Mouse (Mus musculus) forebrain, embryonic 10.5 days (tissue): Measurements from ENCODE around the gene Pcdh8. TPM values are rescaled to one million over a fixed set of nuclear protein-coding genes. Genes with fewer than 3 reads are reported as not detected.
A peak's percentile ranks its signal among the peaks of the same experiment; 100 is the strongest.

ENCODE experiments used
- DNase-seq: peaks from one replicate; pipeline ENCODE4 v3.0.0-alpha.2; 2017; ENCODE audit warnings: low spot score; ENCODE audit errors: extremely low spot score
- H3K27ac ChIP-seq: fragments of 300-500 bp; sonication (generic); 2 replicates; pipeline ENCODE4 v1.5.1; 2016; ENCODE audit warnings: mild to moderate bottlenecking
- H3K27me3 ChIP-seq: fragments of 300-500 bp; sonication (generic); 2 replicates; pipeline ENCODE4 v1.6.1; 2016; ENCODE audit warnings: mild to moderate bottlenecking; ENCODE audit not compliant: poor library complexity, severe bottlenecking
- H3K36me3 ChIP-seq: fragments of 300-500 bp; sonication (generic); replicated peaks from 2 replicates; pipeline ENCODE4 v1.6.1; 2016; ENCODE audit warnings: mild to moderate bottlenecking, moderate library complexity
- H3K4me1 ChIP-seq: fragments of 300-500 bp; sonication (generic); 2 replicates; pipeline ENCODE4 v1.6.1; 2016
- H3K4me3 ChIP-seq: fragments of 300-500 bp; sonication (generic); 2 replicates; pipeline ENCODE4 v1.5.1; 2016; ENCODE audit warnings: mild to moderate bottlenecking, moderate library complexity
- H3K9me3 ChIP-seq: fragments of 300-500 bp; sonication (generic); 2 replicates; pipeline ENCODE4 v1.6.1; 2016; ENCODE audit warnings: mild to moderate bottlenecking, moderate library complexity
- WGBS: fragments of 180-500 bp; shearing (Covaris S2); methylation state at CpG from one replicate; pipeline ENCODE4 v1.1.7; 2016; 5-methylcytosine and 5-hydroxymethylcytosine counted together
- polyA plus RNA-seq: library from polyadenylated mRNA; unstranded; fragments of >200 nt; fragmentation: Nextera tagmentation; extraction: Ambion mirVana; gene quantifications from 2 replicates; pipeline ENCODE4 v1.2.1, GENCODE M21; 2016

The Pcdh8 gene
- polyA plus RNA-seq, result 3.7 and 4.1 TPM in 2 replicates

- Histone ChIP-seq H3K9me3 (peaks cover 5% of the 10 kb centered on the region; the same call in 1 of the 2 replicates), H3K27ac (peak within 1 kb of the TSS; percentile 75), H3K4me3 (peak within 1 kb of the TSS; percentile 54), H3K27me3 (peaks cover 100% of the 10 kb centered on the region), H3K4me1 (peaks cover 77% of the 10 kb centered on the region), H3K36me3 (no peaks in the 10 kb centered on the region)
- WGBS, result under 1% methylated on average over 30 of the region's 30 CpGs
- peak; percentile 91 for DNase-seq
Observed at GRCm38 (mm10) chr14:79771094-79771535, at the start of gene Pcdh8. Gene Pcdh8, minus strand, starts transcription at chr14:79771312.

GRCm38 (mm10) chr14:79814709-79815108, 43.6 kb upstream of the Pcdh8 start:
- Histone ChIP-seq H3K4me1 (peaks cover 4% of the 10 kb centered on the region; the same call in 1 of the 2 replicates), H3K9me3 (no peaks in the 10 kb centered on the region), H3K27ac (no peak overlapping the region), H3K27me3 (0 out of 2 replicates have a peak, but pooled peaks cover 5% of the 10 kb centered on the region), H3K36me3 (no peaks in the 10 kb centered on the region), H3K4me3 (no peak overlapping the region)
- 71% methylated on average over 8 of the region's 8 CpGs for WGBS
- DNase-seq, result no peak

GRCm38 (mm10) chr14:79814084-79814483, 43.0 kb upstream of the Pcdh8 start:
- 0 out of 2 replicates have a peak, but pooled peaks cover 5% of the 10 kb centered on the region for H3K27me3 ChIP-seq
- H3K4me3 ChIP-seq, result no peak overlapping the region
- peaks cover 8% of the 10 kb centered on the region; the same call in 1 of the 2 replicates for H3K4me1 ChIP-seq
- no peak overlapping the region for H3K27ac ChIP-seq
- DNase-seq, result no peak
- H3K36me3 ChIP-seq, result no peaks in the 10 kb centered on the region
- WGBS, result 68% methylated on average over 1 of the region's 1 CpGs
- H3K9me3 ChIP-seq, result no peaks in the 10 kb centered on the region

- no peak for DNase-seq
- no peak overlapping the region for H3K27ac ChIP-seq
- H3K36me3 ChIP-seq, result no peaks in the 10 kb centered on the region
- H3K27me3 ChIP-seq, result no peaks in the 10 kb centered on the region
- H3K4me3 ChIP-seq, result no peak overlapping the region
- peaks cover 4% of the 10 kb centered on the region; the same call in 1 of the 2 replicates for H3K9me3 ChIP-seq
- WGBS, result 92% methylated on average over 8 of the region's 8 CpGs
- peaks cover 10% of the 10 kb centered on the region; the same call in 1 of the 2 replicates for H3K4me1 ChIP-seq
Observed at GRCm38 (mm10) chr14:79793179-79793578, 22.1 kb upstream of the Pcdh8 start.

- H3K27ac ChIP-seq, result no peak overlapping the region
- no peaks in the 10 kb centered on the region for H3K36me3 ChIP-seq
- no peaks in the 10 kb centered on the region for H3K9me3 ChIP-seq
- H3K27me3 ChIP-seq, result no peaks in the 10 kb centered on the region
- H3K4me1 ChIP-seq, result peaks cover 10% of the 10 kb centered on the region; the same call in 1 of the 2 replicates
- no peak overlapping the region for H3K4me3 ChIP-seq
- WGBS, result 56% methylated on average over 4 of the region's 4 CpGs
- no peak for DNase-seq
Observed at GRCm38 (mm10) chr14:79789535-79789934, 18.4 kb upstream of the Pcdh8 start.

DNA sequence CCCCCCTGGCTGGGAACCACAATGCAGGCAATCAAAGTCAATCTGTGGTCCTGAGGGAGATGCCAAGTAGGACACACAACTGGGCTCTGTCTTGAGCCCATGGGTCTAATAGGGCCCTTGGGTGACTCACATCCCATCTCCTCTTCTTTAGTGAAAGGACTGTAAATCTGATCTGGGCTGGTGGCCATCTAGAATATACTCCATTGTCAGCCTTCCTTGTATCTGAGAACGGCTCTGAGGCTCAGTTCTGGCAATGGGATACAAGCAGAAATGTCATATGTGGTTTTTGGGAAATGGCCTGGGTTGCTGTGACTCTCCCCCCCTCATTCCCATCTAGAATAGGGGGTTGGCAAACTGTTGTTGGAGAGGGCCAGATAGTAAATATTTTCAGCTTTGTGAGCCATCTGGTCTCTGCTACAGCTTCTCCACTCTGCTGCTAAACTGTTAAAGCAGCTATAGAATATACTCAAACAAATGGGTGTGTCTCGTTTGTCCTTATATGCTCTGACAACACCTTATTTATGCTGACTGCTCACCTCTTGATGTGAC, 17.6 kb upstream of the Pcdh8 start:
- Histone ChIP-seq H3K4me1 (peaks cover 10% of the 10 kb centered on the region; the same call in 1 of the 2 replicates), H3K9me3 (no peaks in the 10 kb centered on the region), H3K36me3 (no peaks in the 10 kb centered on the region), H3K27ac (no peak overlapping the region), H3K4me3 (no peak overlapping the region), H3K27me3 (no peaks in the 10 kb centered on the region)
- 83% methylated on average over 2 of the region's 2 CpGs for WGBS
- no peak for DNase-seq

DNA sequence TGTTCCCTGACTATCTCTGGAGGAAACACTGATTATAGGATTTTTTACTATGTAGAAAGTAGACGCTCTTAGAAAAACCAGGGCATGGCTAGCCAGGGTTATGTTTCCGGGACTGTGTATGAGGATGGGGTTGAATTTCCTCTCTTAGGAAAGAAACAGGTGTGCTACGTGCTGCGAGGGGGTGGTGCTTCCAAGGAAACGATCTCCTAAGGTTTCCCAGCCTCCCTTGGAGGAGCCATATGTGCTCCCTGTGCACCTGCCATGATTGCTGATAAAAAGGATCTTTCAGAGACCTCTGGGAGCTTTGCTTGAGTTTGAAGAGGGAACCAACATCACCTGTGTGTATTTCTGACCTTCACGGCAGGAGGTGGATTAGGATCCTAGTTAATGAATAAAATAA, 16.8 kb upstream of the Pcdh8 start:
- DNase-seq, result no peak
- no peak overlapping the region for H3K27ac ChIP-seq
- 89% methylated on average over 6 of the region's 6 CpGs for WGBS
- H3K4me3 ChIP-seq, result no peak overlapping the region
- peaks cover 10% of the 10 kb centered on the region; the same call in 1 of the 2 replicates for H3K4me1 ChIP-seq
- H3K27me3 ChIP-seq, result no peaks in the 10 kb centered on the region
- no peaks in the 10 kb centered on the region for H3K36me3 ChIP-seq
- H3K9me3 ChIP-seq, result no peaks in the 10 kb centered on the region

DNA sequence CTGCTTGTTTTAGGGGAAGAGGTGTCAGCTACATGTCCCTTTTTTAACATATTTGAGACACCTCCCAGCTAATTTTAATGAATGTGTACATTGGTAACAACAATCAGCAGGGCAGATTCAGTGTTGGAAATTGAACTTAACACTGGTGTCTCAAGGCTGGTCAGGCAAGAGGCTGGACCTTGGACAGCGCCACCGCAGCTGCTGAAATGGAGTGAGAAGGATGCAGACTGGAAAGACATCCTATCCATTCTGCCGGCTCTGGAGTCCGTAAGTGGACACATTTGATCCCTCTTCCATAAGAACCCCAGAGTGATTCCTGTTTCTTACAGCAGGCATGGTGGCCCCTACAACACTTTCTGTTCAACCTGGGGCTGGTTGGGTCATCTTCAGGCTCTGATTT, 14.3 kb upstream of the Pcdh8 start:
- DNase-seq, result no peak
- Histone ChIP-seq H3K4me3 (no peak overlapping the region), H3K36me3 (no peaks in the 10 kb centered on the region), H3K9me3 (no peaks in the 10 kb centered on the region), H3K27ac (no peak overlapping the region), H3K4me1 (peaks cover 11% of the 10 kb centered on the region), H3K27me3 (peaks cover 14% of the 10 kb centered on the region)
- 43% methylated on average over 4 of the region's 4 CpGs for WGBS

- Histone ChIP-seq H3K36me3 (no peaks in the 10 kb centered on the region), H3K27me3 (peaks cover 51% of the 10 kb centered on the region), H3K9me3 (no peaks in the 10 kb centered on the region), H3K27ac (no peak overlapping the region), H3K4me1 (peaks cover 16% of the 10 kb centered on the region), H3K4me3 (no peak overlapping the region)
- WGBS, result 81% methylated on average over 1 of the region's 1 CpGs
- no peak for DNase-seq
Observed at GRCm38 (mm10) chr14:79780889-79781288, 9.8 kb upstream of the Pcdh8 start.

GRCm38 (mm10) chr14:79780332-79780731, 9.2 kb upstream of the Pcdh8 start:
- H3K4me3 ChIP-seq, result no peak overlapping the region
- H3K4me1 ChIP-seq, result peaks cover 16% of the 10 kb centered on the region
- peaks cover 56% of the 10 kb centered on the region for H3K27me3 ChIP-seq
- no peaks in the 10 kb centered on the region for H3K36me3 ChIP-seq
- peaks cover 5% of the 10 kb centered on the region; the same call in 1 of the 2 replicates for H3K9me3 ChIP-seq
- no peak overlapping the region for H3K27ac ChIP-seq
- DNase-seq, result no peak
- WGBS, result 64% methylated on average over 6 of the region's 6 CpGs

- H3K9me3 ChIP-seq, result peaks cover 5% of the 10 kb centered on the region; the same call in 1 of the 2 replicates
- H3K36me3 ChIP-seq, result no peaks in the 10 kb centered on the region
- DNase-seq, result no peak
- H3K4me1 ChIP-seq, result peaks cover 19% of the 10 kb centered on the region
- no peak overlapping the region for H3K4me3 ChIP-seq
- peaks cover 61% of the 10 kb centered on the region for H3K27me3 ChIP-seq
- H3K27ac ChIP-seq, result no peak overlapping the region
- 76% methylated on average over 4 of the region's 4 CpGs for WGBS
Observed at GRCm38 (mm10) chr14:79779841-79780240, 8.7 kb upstream of the Pcdh8 start.

GRCm38 (mm10) chr14:79773425-79774391, 2.6 kb upstream of the Pcdh8 start:
- Histone ChIP-seq H3K27me3 (peaks cover 97% of the 10 kb centered on the region), H3K4me1 (peaks cover 62% of the 10 kb centered on the region), H3K27ac (peak overlapping the region; percentile 87), H3K4me3 (peak overlapping the region; percentile 57), H3K36me3 (no peaks in the 10 kb centered on the region), H3K9me3 (peaks cover 5% of the 10 kb centered on the region; the same call in 1 of the 2 replicates)
- under 1% methylated on average over 44 of the region's 44 CpGs for WGBS
- DNase-seq, result peak; percentile 83
